In genomic region chr15:99999390-99999789, GRCm38 (mm10) we compare ENCODE assay signal across 26 mouse cellular contexts. TPM values are rescaled to one million over a fixed set of nuclear protein-coding genes. Genes with fewer than 3 reads are reported as not detected.
"Had no signal": no experiment of that assay in that cellular context is flagged by ENCODE, and none has a peak within 500 bp of the region (broad histone marks: within the 10 kb centered on the region; RNA-seq: fewer than 3 reads in every experiment).

No protein-coding gene starts in this region.

- H3K27me3 ChIP-seq: intestine, embryonic 15.5 days; kidney, embryonic 15.5 days; limb, embryonic 12.5 days; limb, embryonic 15.5 days; liver, embryonic 12.5 days; liver, embryonic 15.5 days; lung, embryonic 15.5 days; midbrain, embryonic 13.5 days; neural tube, embryonic 12.5 days; neural tube, embryonic 15.5 days had no signal

- H3K9me3 ChIP-seq: intestine, embryonic 15.5 days; kidney, embryonic 15.5 days; limb, embryonic 12.5 days; limb, embryonic 15.5 days; liver, embryonic 12.5 days; liver, embryonic 15.5 days; lung, embryonic 15.5 days; midbrain, embryonic 13.5 days; neural tube, embryonic 12.5 days; neural tube, embryonic 15.5 days had no signal

- H3K4me1 ChIP-seq: intestine, embryonic 15.5 days; kidney, embryonic 15.5 days; limb, embryonic 12.5 days; limb, embryonic 15.5 days; liver, embryonic 12.5 days; liver, embryonic 15.5 days; lung, embryonic 15.5 days; midbrain, embryonic 13.5 days; neural tube, embryonic 12.5 days; neural tube, embryonic 15.5 days had no signal

- H3K9ac ChIP-seq: intestine, embryonic 15.5 days; kidney, embryonic 15.5 days; limb, embryonic 12.5 days; limb, embryonic 15.5 days; liver, embryonic 12.5 days; liver, embryonic 15.5 days; lung, embryonic 15.5 days; midbrain, embryonic 13.5 days; neural tube, embryonic 12.5 days; neural tube, embryonic 15.5 days had no signal

- ATAC-seq: intestine, embryonic 15.5 days; liver, embryonic 12.5 days; midbrain, embryonic 13.5 days had no signal

- H3K4me2 ChIP-seq: intestine, embryonic 15.5 days; kidney, embryonic 15.5 days; limb, embryonic 12.5 days; limb, embryonic 15.5 days; liver, embryonic 12.5 days; liver, embryonic 15.5 days; lung, embryonic 15.5 days; midbrain, embryonic 13.5 days; neural tube, embryonic 12.5 days; neural tube, embryonic 15.5 days had no signal

- DNase-seq: kidney, adult 11 months; kidney, adult 8-10 months; kidney, postnatal 10 days; kidney, postnatal 36 days; left cerebral cortex, postnatal 4 days; lung, adult 18-20 months; lung, postnatal 14 days; retina, postnatal 1 day; right cerebral cortex, postnatal 25 days; thymus, adult 2 months; thymus, postnatal 25 days had no signal

- H3K27ac ChIP-seq: intestine, embryonic 15.5 days; kidney, embryonic 15.5 days; limb, embryonic 12.5 days; limb, embryonic 15.5 days; liver, embryonic 12.5 days; liver, embryonic 15.5 days; lung, embryonic 15.5 days; midbrain, embryonic 13.5 days; neural tube, embryonic 12.5 days; neural tube, embryonic 15.5 days; stomach, postnatal 0 days had no signal

- H3K4me3 ChIP-seq: intestine, embryonic 15.5 days; kidney, embryonic 15.5 days; limb, embryonic 12.5 days; limb, embryonic 15.5 days; liver, embryonic 12.5 days; liver, embryonic 15.5 days; lung, embryonic 15.5 days; midbrain, embryonic 13.5 days; neural tube, embryonic 12.5 days; neural tube, embryonic 15.5 days had no signal

RNA-seq across cellular contexts. Expression of gene Fam186a, which starts 32.5 kb away (rescaled TPM):
- total RNA-seq: left cerebral cortex, postnatal 14 days; midbrain, postnatal 0 days had no signal
- polyA plus RNA-seq: intestine, embryonic 15.5 days; kidney, embryonic 15.5 days; limb, embryonic 12.5 days; limb, embryonic 15.5 days; liver, embryonic 12.5 days; liver, embryonic 15.5 days; lung, embryonic 15.5 days; midbrain, embryonic 13.5 days; midbrain, postnatal 0 days; neural tube, embryonic 12.5 days; neural tube, embryonic 15.5 days; spleen, adult 2 months; stomach, embryonic 14.5 days; stomach, postnatal 0 days had no signal
